In genomic region chr5:5030431-5030830, GRCm38 (mm10) we compare ENCODE assay signal across 23 mouse cellular contexts.
"Had no signal": no experiment of that assay in that cellular context is flagged by ENCODE, and none has a peak within 500 bp of the region (broad histone marks: within the 10 kb centered on the region; RNA-seq: fewer than 3 reads in every experiment).

No protein-coding gene starts in this region.

- H3K27ac ChIP-seq: heart, adult 2 months; heart, embryonic 13.5 days; heart, embryonic 15.5 days; hindbrain, embryonic 13.5 days; hindbrain, embryonic 15.5 days; hindbrain, postnatal 0 days; layer of hippocampus, adult 2 months; left cerebral cortex, adult 2 months; limb, embryonic 13.5 days; limb, embryonic 15.5 days; liver, embryonic 12.5 days had no signal

- H3K9me3 ChIP-seq: heart, embryonic 13.5 days; heart, embryonic 15.5 days; hindbrain, embryonic 13.5 days; hindbrain, embryonic 15.5 days; limb, embryonic 13.5 days; limb, embryonic 15.5 days; liver, embryonic 12.5 days had no signal

- H3K36me3 ChIP-seq: heart, embryonic 13.5 days; heart, embryonic 15.5 days; hindbrain, embryonic 13.5 days; hindbrain, embryonic 15.5 days; limb, embryonic 13.5 days; limb, embryonic 15.5 days; liver, embryonic 12.5 days had no signal

- DNase-seq: gastrocnemius, postnatal 14 days; gastrocnemius, postnatal 36 days; heart, adult 2 months; heart, postnatal 14 days; heart, postnatal 36 days; kidney, adult 11 months; kidney, adult 8-10 months; kidney, postnatal 10 days; kidney, postnatal 25 days; kidney, postnatal 4 days; left cerebral cortex, postnatal 4 days had no signal

- H3K4me3 ChIP-seq: heart, adult 2 months; heart, embryonic 13.5 days; heart, embryonic 15.5 days; hindbrain, embryonic 13.5 days; hindbrain, embryonic 15.5 days; layer of hippocampus, adult 2 months; left cerebral cortex, adult 2 months; limb, embryonic 13.5 days; limb, embryonic 15.5 days; liver, embryonic 12.5 days had no signal

- H3K4me1 ChIP-seq: heart, embryonic 13.5 days; heart, embryonic 15.5 days; limb, embryonic 13.5 days; limb, embryonic 15.5 days; liver, embryonic 12.5 days had no signal

- H3K9ac ChIP-seq: heart, embryonic 13.5 days; heart, embryonic 15.5 days; hindbrain, embryonic 13.5 days; hindbrain, embryonic 15.5 days; limb, embryonic 13.5 days; limb, embryonic 15.5 days; liver, embryonic 12.5 days had no signal

- H3K27me3 ChIP-seq: heart, embryonic 13.5 days; heart, embryonic 15.5 days; hindbrain, embryonic 13.5 days; hindbrain, embryonic 15.5 days; limb, embryonic 13.5 days; limb, embryonic 15.5 days; liver, embryonic 12.5 days had no signal

- ATAC-seq: hindbrain, postnatal 0 days; intestine, embryonic 16.5 days; liver, embryonic 12.5 days had no signal

- H3K4me2 ChIP-seq: heart, embryonic 11.5 days; heart, embryonic 13.5 days; heart, embryonic 15.5 days; hindbrain, embryonic 13.5 days; hindbrain, embryonic 15.5 days; limb, embryonic 13.5 days; limb, embryonic 15.5 days; liver, embryonic 12.5 days had no signal
